Mouse (Mus musculus): Measurements from ENCODE around the gene Btbd11. TPM values are rescaled to one million over a fixed set of nuclear protein-coding genes. Genes with fewer than 3 reads are reported as not detected.
A peak's percentile ranks its signal among the peaks of the same experiment; 100 is the strongest.

The Btbd11 gene
- polyA plus RNA-seq, 1 experiment: 3.8 TPM

DNA sequence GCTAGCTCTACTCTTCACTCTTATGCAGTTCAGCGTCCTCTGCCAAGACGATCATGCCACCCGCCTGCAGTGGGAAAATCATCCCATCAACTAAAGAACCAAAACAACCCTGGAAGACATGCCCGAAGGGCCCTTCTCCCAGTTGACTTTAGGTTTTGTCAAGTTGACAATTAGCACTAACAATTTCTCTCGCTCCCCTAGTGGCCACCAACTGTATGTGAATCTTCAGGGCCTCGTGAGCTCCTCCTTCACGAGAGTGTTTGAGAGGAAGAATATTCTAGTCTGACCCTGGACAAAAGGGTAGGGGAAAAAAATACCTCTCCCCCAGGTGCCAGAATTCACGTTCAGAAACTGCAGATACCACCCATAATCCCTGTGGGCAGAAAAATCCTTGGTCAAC lies 168.6 kb downstream of the Btbd11 start:
- Histone ChIP-seq H3K4me3 (replicated peaks; ENCODE audit: extremely low read depth, low read depth, low read length) (no peak overlapping the region), H3K4me1 (ENCODE audit: control insufficient read depth, insufficient read depth, low read length) (no peaks in the 10 kb centered on the region)
- 51% methylated on average over 8 of the region's 8 CpGs for WGBS
- DNase-seq: no peak
- TF ChIP-seq CTCF (IDR thresholded peaks at IDR 0.05; ENCODE audit: insufficient read depth, low read length) (no peak), POLR2A (IDR thresholded peaks at IDR 0.05; ENCODE audit: borderline replicate concordance, extremely low read depth, low read depth, low read length) (no peak)

DNA sequence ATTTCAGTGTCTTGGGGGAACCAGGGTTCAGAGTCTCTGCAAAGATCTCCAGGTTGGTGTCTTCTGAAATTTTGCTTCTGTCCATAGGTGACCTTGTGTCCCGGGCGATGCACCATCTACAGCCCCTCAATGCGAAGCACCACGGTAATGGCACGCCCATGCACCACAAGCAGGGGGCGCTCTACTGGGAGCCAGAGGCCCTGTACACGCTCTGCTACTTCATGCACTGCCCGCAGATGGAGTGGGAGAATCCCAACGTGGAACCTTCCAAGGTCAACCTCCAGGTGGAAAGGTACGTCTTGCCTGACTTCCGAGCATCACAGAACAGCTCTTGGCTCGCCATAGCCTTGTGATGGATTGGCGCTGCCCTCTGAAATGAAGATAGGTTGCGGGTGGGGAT lies 174.8 kb downstream of the Btbd11 start:
- TF ChIP-seq CTCF (IDR thresholded peaks at IDR 0.05; ENCODE audit: insufficient read depth, low read length) (no peak), POLR2A (IDR thresholded peaks at IDR 0.05; ENCODE audit: borderline replicate concordance, extremely low read depth, low read depth, low read length) (no peak)
- Histone ChIP-seq H3K4me3 (replicated peaks; ENCODE audit: extremely low read depth, low read depth, low read length) (no peak overlapping the region), H3K4me1 (ENCODE audit: control insufficient read depth, insufficient read depth, low read length) (no peaks in the 10 kb centered on the region)
- 87% methylated on average over 14 of the region's 14 CpGs for WGBS
- DNase-seq: no peak

DNA sequence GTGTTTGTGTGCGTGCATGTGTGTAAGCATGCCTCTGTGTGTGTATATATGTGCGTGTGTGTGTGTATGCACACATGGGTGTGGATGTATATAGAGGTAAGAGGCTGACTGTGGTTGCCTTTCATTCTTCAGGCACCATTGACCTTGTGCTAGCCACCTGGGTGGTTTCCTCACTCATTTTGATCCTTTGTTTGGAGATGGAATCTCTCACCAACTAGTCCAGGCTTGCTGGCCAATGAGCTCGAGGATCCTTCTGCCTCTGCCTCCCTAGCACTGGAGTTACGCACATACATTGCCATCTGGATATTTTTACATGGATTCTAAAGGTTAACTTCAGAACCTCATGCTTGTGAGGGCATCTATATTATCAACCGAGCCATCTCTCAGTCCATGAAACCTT lies 184.8 kb downstream of the Btbd11 start:
- H3K4me1 ChIP-seq (ENCODE audit: control insufficient read depth, insufficient read depth, low read length): no peaks in the 10 kb centered on the region
- 82% methylated on average over 5 of the region's 5 CpGs for WGBS
- H3K4me3 ChIP-seq (replicated peaks; ENCODE audit: extremely low read depth, low read depth, low read length): no peak overlapping the region
- TF ChIP-seq POLR2A (IDR thresholded peaks at IDR 0.05; ENCODE audit: borderline replicate concordance, extremely low read depth, low read depth, low read length): no peak
- no peak for TF ChIP-seq CTCF (IDR thresholded peaks at IDR 0.05; ENCODE audit: insufficient read depth, low read length)
- no peak for DNase-seq

DNA sequence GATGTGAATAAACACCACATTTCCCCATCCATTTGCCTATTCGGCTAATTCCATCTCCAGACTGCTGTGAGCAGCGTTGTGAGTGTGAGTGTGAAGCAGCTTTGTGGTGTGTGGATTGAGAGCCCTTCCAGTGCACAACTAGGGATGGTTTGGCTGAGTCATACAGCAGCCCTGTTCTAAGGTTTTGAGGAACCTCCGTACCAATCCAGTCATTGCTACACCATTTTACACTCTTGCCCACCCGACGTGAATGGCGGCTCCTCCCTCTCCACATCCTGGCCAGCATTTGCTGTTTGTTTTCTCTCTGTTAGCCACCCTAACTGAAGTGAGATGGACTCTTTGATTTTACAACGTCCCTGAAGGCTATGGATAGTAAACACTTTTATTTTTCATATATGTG lies 186.0 kb downstream of the Btbd11 start:
- H3K4me3 ChIP-seq (replicated peaks; ENCODE audit: extremely low read depth, low read depth, low read length): no peak overlapping the region
- H3K4me1 ChIP-seq (ENCODE audit: control insufficient read depth, insufficient read depth, low read length): no peaks in the 10 kb centered on the region
- DNase-seq: no peak
- TF ChIP-seq CTCF (IDR thresholded peaks at IDR 0.05; ENCODE audit: insufficient read depth, low read length) (no peak), POLR2A (IDR thresholded peaks at IDR 0.05; ENCODE audit: borderline replicate concordance, extremely low read depth, low read depth, low read length) (no peak)
- 79% methylated on average over 7 of the region's 7 CpGs for WGBS

DNA sequence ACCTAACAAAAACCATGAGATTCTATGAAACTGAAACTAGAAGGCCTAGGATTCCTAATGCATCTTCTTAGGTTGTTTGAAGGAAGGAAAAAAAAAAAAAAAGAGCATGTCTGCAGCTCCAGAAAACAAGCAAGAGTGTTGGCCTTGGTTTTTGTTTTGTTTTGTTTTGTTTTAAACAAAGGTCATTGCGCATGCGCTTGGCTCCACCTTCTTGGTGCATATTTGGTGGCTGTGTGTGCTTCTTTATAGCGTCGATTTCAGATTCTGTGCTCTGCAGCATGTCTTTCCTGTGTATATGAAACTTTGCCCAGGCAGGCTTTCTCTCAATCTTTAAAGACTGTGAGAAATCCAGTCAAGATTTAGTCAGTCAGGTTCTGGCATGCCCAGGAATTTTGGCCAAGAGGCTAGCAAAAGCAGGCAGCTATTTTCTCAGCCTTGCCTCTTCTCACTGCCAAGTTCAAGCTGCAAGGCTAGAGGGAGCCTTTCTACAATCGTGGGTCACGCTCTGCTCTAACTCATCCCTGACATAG lies 191.3 kb downstream of the Btbd11 start:
- DNase-seq: no peak
- 79% methylated on average over 6 of the region's 6 CpGs for WGBS
- no peak for TF ChIP-seq POLR2A (IDR thresholded peaks at IDR 0.05; ENCODE audit: borderline replicate concordance, extremely low read depth, low read depth, low read length)
- no peak for TF ChIP-seq CTCF (IDR thresholded peaks at IDR 0.05; ENCODE audit: insufficient read depth, low read length)
- H3K4me1 ChIP-seq (ENCODE audit: control insufficient read depth, insufficient read depth, low read length): no peaks in the 10 kb centered on the region
- H3K4me3 ChIP-seq (replicated peaks; ENCODE audit: extremely low read depth, low read depth, low read length): no peak overlapping the region

DNA sequence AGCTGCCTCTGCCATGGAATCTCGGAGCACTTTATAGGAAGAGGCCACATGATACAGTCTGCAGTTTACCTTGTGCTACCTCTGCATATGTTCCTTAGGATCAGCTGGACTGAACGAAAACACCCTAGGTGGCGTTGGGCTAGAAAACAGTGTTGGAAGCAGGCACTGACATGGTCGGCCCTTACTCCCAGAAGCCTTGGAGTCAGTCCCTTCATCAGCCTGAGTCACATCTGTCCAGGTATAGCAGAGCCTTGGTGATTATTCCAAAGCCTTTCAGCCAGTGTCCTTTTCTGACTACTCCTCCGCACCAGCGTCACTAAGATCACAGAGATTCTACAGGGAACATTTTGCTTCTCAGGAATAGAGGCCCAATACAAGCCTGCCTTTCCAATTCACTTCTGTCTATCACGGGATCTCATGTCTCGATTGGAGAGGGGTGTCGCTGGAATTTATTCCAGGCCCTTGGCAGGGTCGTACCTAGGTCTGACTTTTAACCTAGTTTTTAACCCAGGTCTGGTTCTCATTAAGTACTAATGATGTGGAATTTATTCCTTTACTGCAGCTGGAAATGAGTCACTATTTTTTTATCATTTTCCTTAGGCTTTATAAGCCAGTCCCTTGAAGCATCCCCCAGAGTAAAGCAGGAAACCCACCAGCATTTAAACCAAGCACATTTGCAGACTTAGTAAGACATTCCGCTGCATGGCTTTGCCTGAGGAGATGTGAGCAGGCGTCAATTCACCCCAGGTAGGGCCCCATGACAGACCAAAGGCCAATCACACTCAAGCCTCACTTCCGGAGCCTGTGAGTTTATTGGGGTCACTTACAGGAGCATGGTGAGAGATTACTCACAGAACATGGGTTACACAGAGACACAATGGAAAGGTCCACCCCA lies 192.2 kb downstream of the Btbd11 start:
- Histone ChIP-seq H3K4me1 (ENCODE audit: control insufficient read depth, insufficient read depth, low read length) (no peaks in the 10 kb centered on the region), H3K4me3 (replicated peaks; ENCODE audit: extremely low read depth, low read depth, low read length) (no peak overlapping the region)
- no peak for TF ChIP-seq POLR2A (IDR thresholded peaks at IDR 0.05; ENCODE audit: borderline replicate concordance, extremely low read depth, low read depth, low read length)
- TF ChIP-seq CTCF (IDR thresholded peaks at IDR 0.05; ENCODE audit: insufficient read depth, low read length): no peak
- no peak for DNase-seq
- WGBS: 90% methylated on average over 13 of the region's 13 CpGs

DNA sequence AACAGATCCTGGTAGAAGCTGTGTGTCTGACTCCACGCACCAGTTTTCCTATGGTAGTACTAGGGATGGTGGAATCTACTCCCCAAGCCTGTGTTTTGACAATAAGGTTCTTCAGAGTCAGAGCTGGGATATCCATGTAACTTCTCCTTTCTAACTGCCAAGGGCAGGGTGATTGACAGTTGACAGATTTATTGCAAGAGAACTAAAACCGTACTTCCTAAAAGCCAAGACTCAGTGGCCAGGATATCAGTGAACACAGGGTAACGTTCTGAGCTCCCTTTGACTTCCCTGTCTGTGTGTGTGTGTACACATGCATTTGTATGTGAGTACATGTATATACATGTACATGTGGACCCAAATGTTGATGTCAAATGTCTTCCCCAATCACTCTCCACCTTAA lies 201.1 kb downstream of the Btbd11 start:
- no peak for DNase-seq
- 88% methylated on average over 3 of the region's 3 CpGs for WGBS
- Histone ChIP-seq H3K4me3 (replicated peaks; ENCODE audit: extremely low read depth, low read depth, low read length) (no peak overlapping the region), H3K4me1 (ENCODE audit: control insufficient read depth, insufficient read depth, low read length) (no peaks in the 10 kb centered on the region)
- TF ChIP-seq CTCF (IDR thresholded peaks at IDR 0.05; ENCODE audit: insufficient read depth, low read length) (no peak), POLR2A (IDR thresholded peaks at IDR 0.05; ENCODE audit: borderline replicate concordance, extremely low read depth, low read depth, low read length) (no peak)

DNA sequence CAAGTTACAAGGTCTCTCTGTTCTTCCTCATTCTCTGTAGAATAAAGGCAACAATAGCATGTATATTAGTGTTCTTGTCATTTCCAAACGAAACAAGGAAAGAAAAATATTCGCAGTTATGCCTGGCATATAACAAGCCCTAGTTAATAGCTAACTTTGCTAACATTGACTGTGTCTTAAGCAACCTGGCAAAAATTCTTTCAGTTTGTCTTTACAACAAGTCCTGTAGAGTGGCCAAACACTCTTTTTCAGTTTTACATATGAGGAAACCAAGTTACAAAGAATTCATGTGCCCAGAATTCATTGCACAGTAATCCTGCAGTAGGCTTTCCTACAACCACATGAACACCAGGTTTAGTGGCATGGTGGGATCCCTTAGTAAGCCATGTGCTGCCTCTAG lies 203.4 kb downstream of the Btbd11 start:
- no peak for DNase-seq
- WGBS: 66% methylated on average over 2 of the region's 2 CpGs
- no peak for TF ChIP-seq CTCF (IDR thresholded peaks at IDR 0.05; ENCODE audit: insufficient read depth, low read length)
- TF ChIP-seq POLR2A (IDR thresholded peaks at IDR 0.05; ENCODE audit: borderline replicate concordance, extremely low read depth, low read depth, low read length): no peak
- Histone ChIP-seq H3K4me1 (ENCODE audit: control insufficient read depth, insufficient read depth, low read length) (no peaks in the 10 kb centered on the region), H3K4me3 (replicated peaks; ENCODE audit: extremely low read depth, low read depth, low read length) (no peak overlapping the region)

DNA sequence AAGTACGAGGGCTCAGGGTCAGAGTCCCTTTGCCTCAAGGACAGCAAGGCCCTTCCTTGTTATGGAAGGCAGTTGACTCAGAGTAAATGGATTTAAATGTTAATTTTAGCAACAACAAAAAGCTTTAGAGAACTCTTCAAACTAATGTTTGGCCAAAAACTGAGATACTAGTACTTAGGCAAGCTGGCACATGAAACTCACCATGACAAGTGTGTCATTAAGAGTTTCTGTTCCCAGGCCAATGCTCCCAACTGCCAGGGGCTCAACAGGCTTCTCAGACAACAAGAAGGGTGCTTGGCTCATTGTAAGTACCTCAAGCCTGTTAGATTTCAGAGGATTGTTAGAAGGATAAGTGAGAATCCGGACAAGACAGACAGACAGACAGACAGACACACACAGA lies 204.7 kb downstream of the Btbd11 start:
- Histone ChIP-seq H3K4me1 (ENCODE audit: control insufficient read depth, insufficient read depth, low read length) (no peaks in the 10 kb centered on the region), H3K4me3 (replicated peaks; ENCODE audit: extremely low read depth, low read depth, low read length) (no peak overlapping the region)
- no peak for TF ChIP-seq CTCF (IDR thresholded peaks at IDR 0.05; ENCODE audit: insufficient read depth, low read length)
- no peak for TF ChIP-seq POLR2A (IDR thresholded peaks at IDR 0.05; ENCODE audit: borderline replicate concordance, extremely low read depth, low read depth, low read length)
- DNase-seq: no peak
- WGBS: 69% methylated on average over 2 of the region's 2 CpGs

DNA sequence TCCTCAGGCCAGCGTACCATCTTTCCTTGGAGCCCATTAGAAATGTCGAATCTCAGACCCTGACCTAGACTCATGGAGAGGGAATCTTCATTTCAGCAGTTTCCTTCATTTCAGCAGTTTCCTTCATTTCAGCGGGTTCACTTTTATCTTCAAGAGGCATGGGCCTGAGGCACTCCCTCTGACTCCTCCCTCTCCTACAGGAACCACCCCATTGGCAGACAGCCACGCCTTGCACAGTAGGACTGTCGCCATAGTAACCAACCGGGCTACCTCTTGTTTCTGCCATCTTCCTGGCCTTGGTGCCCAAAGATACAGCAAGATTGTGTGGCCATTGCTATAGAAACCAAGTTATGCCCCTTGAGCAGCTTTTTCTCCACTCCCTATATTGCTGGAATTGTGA lies 205.4 kb downstream of the Btbd11 start:
- Histone ChIP-seq H3K4me3 (replicated peaks; ENCODE audit: extremely low read depth, low read depth, low read length) (no peak overlapping the region), H3K4me1 (ENCODE audit: control insufficient read depth, insufficient read depth, low read length) (no peaks in the 10 kb centered on the region)
- peak; percentile 5 for DNase-seq
- no peak for TF ChIP-seq POLR2A (IDR thresholded peaks at IDR 0.05; ENCODE audit: borderline replicate concordance, extremely low read depth, low read depth, low read length)
- TF ChIP-seq CTCF (IDR thresholded peaks at IDR 0.05; ENCODE audit: insufficient read depth, low read length): no peak
- 38% methylated on average over 6 of the region's 6 CpGs for WGBS
